ENCODE assay signal across 8 mouse cellular contexts in genomic region chr4:46526798-46527557, GRCm38 (mm10). TPM values are rescaled to one million over a fixed set of nuclear protein-coding genes. Genes with fewer than 3 reads are reported as not detected.
A peak's percentile ranks its signal among the peaks of the same experiment; 100 is the strongest.
DNase-seq lines count a peak whose midpoint lies in the region; ATAC-seq and TF ChIP-seq lines count a peak whose summit lies in the region.

No protein-coding gene starts in this region.

- no peaks in the 10 kb centered on the region for H3K9me3 ChIP-seq in hindbrain, postnatal 0 days (ENCODE audit: low read length)
- H3K9me3 ChIP-seq in midbrain, embryonic 15.5 days = no peaks in the 10 kb centered on the region

- 0 out of 2 replicates have a peak, but pooled peaks cover 3% of the 10 kb centered on the region for H3K4me1 ChIP-seq in hindbrain, postnatal 0 days (ENCODE audit: insufficient read depth, low read length)
- 0 out of 2 replicates have a peak, but pooled peaks cover 4% of the 10 kb centered on the region for H3K4me1 ChIP-seq in midbrain, embryonic 15.5 days

- H3K27me3 ChIP-seq in hindbrain, postnatal 0 days (ENCODE audit: insufficient read depth, low read length) = no peaks in the 10 kb centered on the region
- peaks cover 4% of the 10 kb centered on the region; the same call in 1 of the 2 replicates for H3K27me3 ChIP-seq in midbrain, embryonic 15.5 days (replicated peaks)

- no peak overlapping the region for H3K9ac ChIP-seq in hindbrain, postnatal 0 days (replicated peaks; ENCODE audit: low read length)
- H3K9ac ChIP-seq in midbrain, embryonic 15.5 days = no peak overlapping the region

- no peaks in the 10 kb centered on the region for H3K36me3 ChIP-seq in hindbrain, postnatal 0 days (ENCODE audit: insufficient read depth, low read length)
- no peaks in the 10 kb centered on the region for H3K36me3 ChIP-seq in midbrain, embryonic 15.5 days (replicated peaks)

- 38% methylated on average over 17 of the region's 17 CpGs for WGBS in hindbrain, postnatal 0 days
- 28% methylated on average over 17 of the region's 17 CpGs for WGBS in midbrain, embryonic 15.5 days

- DNase-seq in left cerebral cortex, adult 2 months (ENCODE audit: extremely low spot score in 1 of 2, low spot score in 2 of 2) = no peak
- no peak for DNase-seq in left cerebral cortex, postnatal 4 days
- no peak for DNase-seq in hindbrain, postnatal 0 days (ENCODE audit: low spot score)
- DNase-seq in urinary bladder, postnatal 25 days (ENCODE audit: low spot score) = no peak
- DNase-seq in adrenal gland, postnatal 4 days (ENCODE audit: low spot score in 2 of 2) = no peak
- DNase-seq in adrenal gland, adult (ENCODE audit: inconsistent age in 2 of 2, low spot score in 1 of 2) = no peak

- H3K4me3 ChIP-seq in left cerebral cortex, adult 2 months = no peak overlapping the region
- no peak overlapping the region for H3K4me3 ChIP-seq in hindbrain, postnatal 0 days (ENCODE audit: low read length)
- H3K4me3 ChIP-seq in midbrain, embryonic 15.5 days = no peak overlapping the region

- TF ChIP-seq CTCF in left cerebral cortex, adult 2 months (IDR thresholded peaks at IDR 0.05) = peak; percentile 7
- peak; percentile 43 for TF ChIP-seq CTCF in hindbrain, postnatal 0 days (IDR thresholded peaks at IDR 0.05; ENCODE audit: low read depth)

- peak overlapping the region; percentile 47 for H3K4me2 ChIP-seq in hindbrain, postnatal 0 days (ENCODE audit: low read depth, low read length)
- peak overlapping the region; percentile 38 for H3K4me2 ChIP-seq in midbrain, embryonic 15.5 days

- ATAC-seq in common myeloid progenitor, adult 5-6 weeks (replicated peaks; ENCODE audit: low read depth, poor library complexity, severe bottlenecking) = peak; percentile 51
- no peak for ATAC-seq in hindbrain, postnatal 0 days
- no peak for ATAC-seq in midbrain, embryonic 15.5 days (replicated peaks)

- intact Hi-C loops in left cerebral cortex, adult 2 months (cut with DNase I) = no loop called here
- intact Hi-C loops in left cerebral cortex, postnatal 4 days (cut with DNase I) = no loop called here

- no peak overlapping the region for H3K27ac ChIP-seq in left cerebral cortex, adult 2 months
- no peak overlapping the region for H3K27ac ChIP-seq in hindbrain, postnatal 0 days
- no peak overlapping the region for H3K27ac ChIP-seq in midbrain, embryonic 15.5 days

RNA-seq across cellular contexts. Expression of gene Trim14, which starts 9.0 kb away (rescaled TPM):
- total RNA-seq in left cerebral cortex, adult 2 months (2021) = 1 to 10 TPM in 1 of 2 experiments, under 1 TPM in 1; 0.72 to 1.1 TPM
- total RNA-seq in left cerebral cortex, postnatal 4 days (2021) = under 1 TPM; 0.48 to 0.88 TPM
- 24.2 and 28.0 TPM in 2 replicates for total RNA-seq in common myeloid progenitor, adult 5-6 weeks (2017)
- 1.5 and 3.0 TPM in 2 replicates for total RNA-seq in hindbrain, postnatal 0 days (2014; rRNA removed)
- polyA plus RNA-seq in hindbrain, postnatal 0 days (2015; fragmentation: Nextera tagmentation; extraction: Ambion mirVana) = 1.2 and 1.7 TPM in 2 replicates
- 0.82 and 1.1 TPM in 2 replicates for polyA plus RNA-seq in midbrain, embryonic 15.5 days (2015; fragmentation: Nextera tagmentation; extraction: Ambion mirVana)
- total RNA-seq in adrenal gland, postnatal 4 days (2021) = 1 to 10 TPM; 7.2 to 7.5 TPM

RNA-seq across cellular contexts. Expression of gene Nans, which starts 37.9 kb away (rescaled TPM):
- 10 to 100 TPM; 13.9 to 19.8 TPM for total RNA-seq in left cerebral cortex, adult 2 months (2021)
- 10 to 100 TPM; 54.8 to 63.2 TPM for total RNA-seq in left cerebral cortex, postnatal 4 days (2021)
- 57.9 and 65.7 TPM in 2 replicates for total RNA-seq in common myeloid progenitor, adult 5-6 weeks (2017)
- 80.2 and 85.9 TPM in 2 replicates for total RNA-seq in hindbrain, postnatal 0 days (2014; rRNA removed)
- polyA plus RNA-seq in hindbrain, postnatal 0 days (2015; fragmentation: Nextera tagmentation; extraction: Ambion mirVana) = 57.6 and 60.4 TPM in 2 replicates
- 69.8 and 76.2 TPM in 2 replicates for polyA plus RNA-seq in midbrain, embryonic 15.5 days (2015; fragmentation: Nextera tagmentation; extraction: Ambion mirVana)
- 10 to 100 TPM; 51.0 to 51.3 TPM for total RNA-seq in adrenal gland, postnatal 4 days (2021)
